Mouse (Mus musculus) intestine, postnatal 0 days (tissue): Measurements from ENCODE around the gene Syt17. TPM values are rescaled to one million over a fixed set of nuclear protein-coding genes. Genes with fewer than 3 reads are reported as not detected.

ENCODE experiments used
- ATAC-seq: fragments of 200-750 bp; cut with Nextera tagmentation; 2 replicates; pipeline ENCODE4 v1.8.0; 2017; ENCODE audit warnings: mild to moderate bottlenecking, moderate TSS enrichment, moderate library complexity
- H3K27ac ChIP-seq: fragments of 300-500 bp; sonication (generic); 2 replicates; pipeline ENCODE4 v1.5.1; 2014; ENCODE audit warnings: mild to moderate bottlenecking, low read depth, low read length, moderate library complexity
- H3K27me3 ChIP-seq: fragments of 300-500 bp; sonication (generic); replicated peaks from 2 replicates; pipeline ENCODE4 v1.6.1; 2014; ENCODE audit warnings: low read length, mixed read lengths; ENCODE audit not compliant: control insufficient read depth, insufficient read depth
- H3K36me3 ChIP-seq: fragments of 300-500 bp; sonication (generic); 2 replicates; pipeline ENCODE4 v1.6.1; 2014; ENCODE audit warnings: mild to moderate bottlenecking, moderate library complexity; ENCODE audit not compliant: control insufficient read depth, insufficient read depth
- H3K4me1 ChIP-seq: fragments of 300-500 bp; sonication (generic); replicated peaks from 2 replicates; pipeline ENCODE4 v1.6.1; 2014; ENCODE audit warnings: antibody characterized with exemption, low read length, mixed read lengths; ENCODE audit not compliant: control insufficient read depth, insufficient read depth
- H3K4me2 ChIP-seq: fragments of 300-500 bp; sonication (generic); replicated peaks from 2 replicates; pipeline ENCODE4 v1.6.1; 2014; ENCODE audit warnings: low read depth, mild to moderate bottlenecking, moderate library complexity
- H3K4me3 ChIP-seq: fragments of 300-500 bp; sonication (generic); 2 replicates; pipeline ENCODE4 v1.5.1; 2014; ENCODE audit warnings: low read depth, low read length
- H3K9ac ChIP-seq: fragments of 300-500 bp; sonication (generic); 2 replicates; pipeline ENCODE4 v1.6.1; 2014; ENCODE audit warnings: mild to moderate bottlenecking, low read depth, low read length
- H3K9me3 ChIP-seq: fragments of 300-500 bp; sonication (generic); 2 replicates; pipeline ENCODE4 v1.6.1; 2016; ENCODE audit warnings: mixed run types; ENCODE audit not compliant: control insufficient read depth
- CTCF ChIP-seq: sonication (generic); IDR thresholded peaks from 2 replicates; pipeline ENCODE4 v1.5.1; 2016; ENCODE audit warnings: low read depth, mild to moderate bottlenecking, control low read depth, antibody characterized with exemption, moderate library complexity
- WGBS: fragments of 180-500 bp; shearing (Covaris S2); extraction: QIAGEN DNeasy Blood & Tissue Kit; methylation state at CpG from one replicate; pipeline ENCODE4 v1.1.7; 2014; 5-methylcytosine and 5-hydroxymethylcytosine counted together
- polyA plus RNA-seq: library from polyadenylated mRNA; unstranded; fragments of >200 nt; fragmentation: Nextera tagmentation; extraction: Ambion mirVana; gene quantifications from 2 replicates; pipeline ENCODE4 v1.2.1, GENCODE M21; 2015

Syt17 gene
- polyA plus RNA-seq: 3.0 and 3.4 TPM in 2 replicates

GRCm38 (mm10) chr7:118448134-118448967, at the start of gene Syt17:
Gene Syt17 (minus strand): TSS chr7:118448222.
- H3K4me3 ChIP-seq: peak within 1 kb of the TSS; percentile 62
- peaks cover 15% of the 10 kb centered on the region; the same call in 1 of the 2 replicates for H3K27me3 ChIP-seq
- peak within 1 kb of the TSS; percentile 98 for H3K4me2 ChIP-seq
- H3K9ac ChIP-seq: peak within 1 kb of the TSS; percentile 48
- no peaks in the 10 kb centered on the region for H3K36me3 ChIP-seq
- no peaks in the 10 kb centered on the region; the same call in 1 of the 2 replicates for H3K4me1 ChIP-seq
- H3K9me3 ChIP-seq: no peaks in the 10 kb centered on the region
- TF ChIP-seq CTCF: peak; percentile 82
- WGBS: 1% methylated on average over 54 of the region's 58 CpGs
- H3K27ac ChIP-seq: no peak within 1 kb of the TSS
- ATAC-seq: peak; percentile 61

- no peak overlapping the region for H3K27ac ChIP-seq
- H3K4me2 ChIP-seq: no peak overlapping the region
- no peaks in the 10 kb centered on the region for H3K9me3 ChIP-seq
Observed at GRCm38 (mm10) chr7:118494892-118495579, 47.0 kb upstream of the Syt17 start.

GRCm38 (mm10) chr7:118493892-118494291, 45.9 kb upstream of the Syt17 start:
- H3K27ac ChIP-seq: no peak overlapping the region
- 81% methylated on average over 9 of the region's 9 CpGs for WGBS
- ATAC-seq: no peak

More at GRCm38 (mm10) chr7:118494892-118495579, 47.0 kb upstream of the Syt17 start:
- Histone ChIP-seq H3K27me3 (no peaks in the 10 kb centered on the region), H3K36me3 (no peaks in the 10 kb centered on the region; the same call in 1 of the 2 replicates), H3K4me3 (no peak overlapping the region), H3K9ac (no peak overlapping the region), H3K4me1 (no peaks in the 10 kb centered on the region; the same call in 1 of the 2 replicates)
- no peak for TF ChIP-seq CTCF
- 73% methylated on average over 4 of the region's 4 CpGs for WGBS
- no peak for ATAC-seq

GRCm38 (mm10) chr7:118491431-118492147, 43.6 kb upstream of the Syt17 start, which contains the start of gene Itpripl2:
Gene Itpripl2 (minus strand): TSS chr7:118491975.
- H3K4me3 ChIP-seq: peak within 1 kb of the TSS; percentile 71
- peak; percentile 73 for ATAC-seq
- H3K9me3 ChIP-seq: no peaks in the 10 kb centered on the region
- H3K27ac ChIP-seq: peak within 1 kb of the TSS; percentile 89
- H3K36me3 ChIP-seq: peaks cover 3% of the 10 kb centered on the region; the same call in 1 of the 2 replicates
- peak within 1 kb of the TSS; percentile 85 for H3K4me2 ChIP-seq
- peaks cover 6% of the 10 kb centered on the region; the same call in 1 of the 2 replicates for H3K4me1 ChIP-seq
- H3K9ac ChIP-seq: peak within 1 kb of the TSS; percentile 90
- peak; percentile 35; the same call in 1 of the 2 replicates for TF ChIP-seq CTCF
- under 1% methylated on average over 55 of the region's 55 CpGs for WGBS
- H3K27me3 ChIP-seq: no peaks in the 10 kb centered on the region

More at GRCm38 (mm10) chr7:118493892-118494291, 45.9 kb upstream of the Syt17 start:
- H3K36me3 ChIP-seq: peaks cover 3% of the 10 kb centered on the region; the same call in 1 of the 2 replicates
- no peaks in the 10 kb centered on the region for H3K9me3 ChIP-seq
- H3K9ac ChIP-seq: no peak overlapping the region
- TF ChIP-seq CTCF: no peak
- no peak overlapping the region for H3K4me2 ChIP-seq
- H3K27me3 ChIP-seq: no peaks in the 10 kb centered on the region
- H3K4me1 ChIP-seq: no peaks in the 10 kb centered on the region; the same call in 1 of the 2 replicates
- H3K4me3 ChIP-seq: no peak overlapping the region

GRCm38 (mm10) chr7:118490666-118491430, 42.8 kb upstream of the Syt17 start:
- Histone ChIP-seq H3K27me3 (no peaks in the 10 kb centered on the region), H3K36me3 (peaks cover 3% of the 10 kb centered on the region; the same call in 1 of the 2 replicates), H3K27ac (peak overlapping the region; percentile 89), H3K9ac (peak overlapping the region; percentile 90), H3K4me1 (peaks cover 6% of the 10 kb centered on the region; the same call in 1 of the 2 replicates), H3K4me3 (peak overlapping the region; percentile 71), H3K9me3 (no peaks in the 10 kb centered on the region), H3K4me2 (peak overlapping the region; percentile 85)
- WGBS: 8% methylated on average over 59 of the region's 67 CpGs
- peak; percentile 19 for ATAC-seq
- TF ChIP-seq CTCF: peak; percentile 64
